Mouse (Mus musculus) midbrain, embryonic 13.5 days (tissue): ENCODE measurements around the gene Ccdc63. TPM values are rescaled to one million over a fixed set of nuclear protein-coding genes. Genes with fewer than 3 reads are reported as not detected.
A peak's percentile ranks its signal among the peaks of the same experiment; 100 is the strongest.

Experiments used
- ATAC-seq: fragments of 200-750 bp; cut with Nextera tagmentation; 2 replicates; pipeline ENCODE4 v1.8.0; 2017; ENCODE audit warnings: mild to moderate bottlenecking, moderate TSS enrichment, moderate library complexity
- H3K27ac ChIP-seq: fragments of 300-500 bp; sonication (generic); 2 replicates; pipeline ENCODE4 v1.5.1; 2015; ENCODE audit warnings: inconsistent platforms, mild to moderate bottlenecking, moderate library complexity
- H3K27me3 ChIP-seq: fragments of 300-500 bp; sonication (generic); 2 replicates; pipeline ENCODE4 v1.6.1; 2015; ENCODE audit warnings: mild to moderate bottlenecking, inconsistent platforms
- H3K36me3 ChIP-seq: fragments of 300-500 bp; sonication (generic); 2 replicates; pipeline ENCODE4 v1.6.1; 2015; ENCODE audit warnings: mild to moderate bottlenecking, inconsistent platforms
- H3K4me1 ChIP-seq: fragments of 300-500 bp; sonication (generic); replicated peaks from 2 replicates; pipeline ENCODE4 v1.6.1; 2015; ENCODE audit warnings: inconsistent platforms
- H3K4me2 ChIP-seq: fragments of 300-500 bp; sonication (generic); replicated peaks from 2 replicates; pipeline ENCODE4 v1.6.1; 2015; ENCODE audit warnings: moderate library complexity, mild to moderate bottlenecking, inconsistent platforms
- H3K4me3 ChIP-seq: fragments of 300-500 bp; sonication (generic); replicated peaks from 2 replicates; pipeline ENCODE4 v1.5.1; 2015; ENCODE audit warnings: mild to moderate bottlenecking, inconsistent platforms
- H3K9ac ChIP-seq: fragments of 300-500 bp; sonication (generic); replicated peaks from 2 replicates; pipeline ENCODE4 v1.6.1; 2015; ENCODE audit warnings: mild to moderate bottlenecking, inconsistent platforms
- H3K9me3 ChIP-seq: fragments of 300-500 bp; sonication (generic); 2 replicates; pipeline ENCODE4 v1.6.1; 2016; ENCODE audit warnings: mild to moderate bottlenecking, inconsistent platforms
- WGBS: fragments of 180-500 bp; shearing (Covaris S2); methylation state at CpG from one replicate; pipeline ENCODE4 v1.1.7; 2015; 5-methylcytosine and 5-hydroxymethylcytosine counted together
- polyA plus RNA-seq: library from polyadenylated mRNA; unstranded; fragments of >200 nt; fragmentation: Nextera tagmentation; extraction: Ambion mirVana; gene quantifications from 2 replicates; pipeline ENCODE4 v1.2.1, GENCODE M21; 2015

The Ccdc63 gene
- polyA plus RNA-seq, 1 experiment from 2014 or later, result not detected

DNA sequence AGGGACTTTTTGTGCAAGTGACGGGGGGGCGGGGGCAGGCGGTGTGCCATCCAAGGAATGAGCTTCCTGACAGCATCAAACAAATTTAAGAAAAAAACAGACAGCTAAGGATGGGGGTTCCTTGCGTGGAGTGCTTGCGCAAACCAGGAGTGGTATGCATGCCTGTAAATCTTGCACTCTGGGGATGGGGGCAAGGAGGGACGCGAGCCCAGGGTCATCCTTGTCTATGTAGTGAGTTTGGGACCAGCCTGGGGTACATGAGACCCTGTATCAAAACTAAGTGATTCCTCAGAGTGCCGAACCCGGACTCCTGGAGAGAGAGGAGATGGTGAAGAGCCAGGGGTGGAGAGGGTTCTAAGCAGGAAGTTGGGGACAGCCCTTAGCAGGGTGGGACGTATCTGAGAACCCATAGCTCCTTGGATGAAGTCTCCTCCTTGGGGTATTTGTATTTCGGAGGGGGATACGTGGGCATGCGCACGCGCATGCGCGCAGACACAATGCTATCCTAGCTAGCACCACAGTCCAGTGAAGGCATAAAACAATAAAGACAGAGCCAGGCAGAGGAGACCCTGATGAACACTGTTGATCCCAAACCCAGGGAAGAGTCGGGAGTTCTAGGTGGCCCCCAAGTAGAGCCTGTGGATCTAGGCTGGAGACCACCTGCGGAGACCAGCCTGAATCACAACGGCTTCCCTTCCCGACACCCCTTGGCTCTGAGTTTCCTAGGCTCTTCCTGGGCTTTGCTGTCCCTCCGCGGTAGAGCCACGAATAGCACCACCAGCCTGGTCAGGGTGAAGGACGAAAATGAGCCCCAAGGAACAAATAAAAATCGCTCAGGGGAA lies 29.3 kb downstream of the Ccdc63 start:
- H3K36me3 ChIP-seq, result no peaks in the 10 kb centered on the region
- H3K27ac ChIP-seq, result no peak overlapping the region
- H3K9me3 ChIP-seq, result no peaks in the 10 kb centered on the region
- no peak for ATAC-seq
- no peaks in the 10 kb centered on the region for H3K27me3 ChIP-seq
- H3K4me3 ChIP-seq, result 0 out of 2 replicates have a peak overlapping the region, but pooled peaks have one; percentile 1
- H3K4me2 ChIP-seq, result 0 out of 2 replicates have a peak overlapping the region, but pooled peaks have one; percentile 5
- H3K9ac ChIP-seq, result no peak overlapping the region
- WGBS, result 72% methylated on average over 26 of the region's 26 CpGs
- 0 out of 2 replicates have a peak, but pooled peaks cover 3% of the 10 kb centered on the region for H3K4me1 ChIP-seq

- ATAC-seq, result no peak
- H3K27me3 ChIP-seq, result no peaks in the 10 kb centered on the region
- H3K4me1 ChIP-seq, result 0 out of 2 replicates have a peak, but pooled peaks cover 3% of the 10 kb centered on the region
- H3K27ac ChIP-seq, result no peak overlapping the region
- no peak overlapping the region for H3K4me3 ChIP-seq
- WGBS, result 93% methylated on average over 13 of the region's 13 CpGs
- no peak overlapping the region for H3K4me2 ChIP-seq
- no peaks in the 10 kb centered on the region for H3K36me3 ChIP-seq
- no peaks in the 10 kb centered on the region for H3K9me3 ChIP-seq
- no peak overlapping the region for H3K9ac ChIP-seq
Measured at GRCm38 (mm10) chr5:122110625-122111024, 30.0 kb downstream of the Ccdc63 start.

DNA sequence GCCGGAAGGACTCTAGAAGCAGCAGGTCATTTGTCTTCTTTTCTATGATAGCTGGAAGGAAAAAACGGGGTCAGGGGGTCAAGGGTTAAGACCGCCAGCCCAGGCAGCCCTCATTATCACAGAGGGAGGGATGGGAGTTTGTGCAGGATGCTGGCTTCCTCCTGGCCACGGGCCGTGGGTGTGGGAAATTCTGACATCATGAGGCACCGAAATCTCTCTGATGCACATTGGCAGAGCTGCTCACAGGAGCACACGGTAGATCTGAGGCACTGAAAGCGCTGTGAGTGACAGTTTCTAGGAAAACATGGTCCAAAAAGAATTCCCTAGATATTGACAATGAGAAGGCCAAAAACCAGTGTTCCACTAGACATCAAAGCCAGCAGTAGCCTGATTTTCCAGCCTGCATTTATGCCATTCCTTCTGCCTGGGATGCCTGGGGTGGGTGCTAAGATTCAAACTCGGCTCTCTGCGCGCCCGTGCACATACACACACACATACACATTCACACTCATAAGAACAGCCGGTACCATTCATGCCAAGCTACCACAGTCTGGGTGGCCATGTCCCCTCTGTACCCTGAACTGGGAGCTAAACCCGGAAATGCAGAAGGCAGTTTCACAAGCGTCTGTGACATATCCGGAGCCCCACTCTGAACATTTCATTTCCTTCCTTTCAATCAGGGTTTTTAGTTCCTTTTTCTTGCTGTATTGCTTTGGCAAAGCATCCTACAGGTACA lies 31.1 kb downstream of the Ccdc63 start:
- H3K27ac ChIP-seq, result no peak overlapping the region
- H3K36me3 ChIP-seq, result no peaks in the 10 kb centered on the region
- no peaks in the 10 kb centered on the region for H3K9me3 ChIP-seq
- 0 out of 2 replicates have a peak, but pooled peaks cover 3% of the 10 kb centered on the region for H3K4me1 ChIP-seq
- H3K27me3 ChIP-seq, result no peaks in the 10 kb centered on the region
- WGBS, result 61% methylated on average over 16 of the region's 16 CpGs
- ATAC-seq, result no peak
- H3K4me2 ChIP-seq, result no peak overlapping the region
- no peak overlapping the region for H3K9ac ChIP-seq
- no peak overlapping the region for H3K4me3 ChIP-seq

DNA sequence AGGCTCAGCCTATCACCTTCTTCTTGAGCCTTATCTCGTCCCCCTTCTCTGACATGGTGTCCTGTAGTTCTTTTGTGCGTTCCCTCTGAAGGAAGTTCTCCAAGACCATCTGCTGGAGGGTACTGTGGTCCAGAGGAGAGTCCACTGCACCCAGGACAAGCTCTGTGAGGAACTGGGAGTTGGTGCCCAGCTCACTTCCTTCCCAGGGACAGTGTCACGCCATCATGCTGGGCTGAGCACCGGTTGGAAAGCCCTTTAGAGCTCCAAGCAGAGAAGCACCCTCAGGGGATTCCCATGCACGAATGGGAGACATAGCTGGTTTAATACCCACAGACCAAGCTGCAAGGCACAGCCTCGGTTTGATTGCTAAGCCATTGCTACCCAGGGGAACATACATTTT lies 32.5 kb downstream of the Ccdc63 start:
- peaks cover 5% of the 10 kb centered on the region; the same call in 1 of the 2 replicates for H3K4me1 ChIP-seq
- 77% methylated on average over 6 of the region's 6 CpGs for WGBS

DNA sequence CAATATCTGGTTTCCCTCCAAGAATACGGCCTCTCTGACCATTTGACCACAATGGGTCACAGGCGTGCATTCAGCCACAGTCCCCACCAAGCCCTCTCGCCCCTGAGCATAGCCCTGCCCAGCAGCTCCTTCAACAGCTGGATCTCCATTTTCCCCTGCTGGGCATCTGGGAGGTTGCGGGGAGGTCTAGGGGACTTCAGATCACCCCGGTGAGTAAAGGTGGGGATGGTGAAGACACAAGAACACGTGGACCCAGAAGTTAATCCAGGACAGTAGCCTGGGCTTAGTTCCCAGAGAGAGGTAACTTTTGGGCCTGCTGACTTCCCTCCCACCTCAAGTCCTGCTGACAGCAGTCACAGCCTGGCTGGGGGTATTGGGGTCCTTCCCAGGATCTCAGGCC lies 34.4 kb downstream of the Ccdc63 start:
- no peak overlapping the region for H3K27ac ChIP-seq
- WGBS, result 76% methylated on average over 6 of the region's 6 CpGs
- peaks cover 11% of the 10 kb centered on the region; the same call in 1 of the 2 replicates for H3K27me3 ChIP-seq
- H3K4me1 ChIP-seq, result peaks cover 11% of the 10 kb centered on the region; the same call in 1 of the 2 replicates
- no peak overlapping the region for H3K4me2 ChIP-seq
- H3K4me3 ChIP-seq, result no peak overlapping the region
- no peak overlapping the region for H3K9ac ChIP-seq
- no peaks in the 10 kb centered on the region for H3K36me3 ChIP-seq
- H3K9me3 ChIP-seq, result no peaks in the 10 kb centered on the region
- no peak for ATAC-seq

More for the DNA sequence above, 32.5 kb downstream of the Ccdc63 start:
- Histone ChIP-seq H3K9ac (no peak overlapping the region), H3K4me3 (no peak overlapping the region), H3K36me3 (no peaks in the 10 kb centered on the region), H3K27me3 (no peaks in the 10 kb centered on the region), H3K4me2 (no peak overlapping the region), H3K9me3 (no peaks in the 10 kb centered on the region), H3K27ac (no peak overlapping the region)
- no peak for ATAC-seq

GRCm38 (mm10) chr5:122104981-122105380 lies 35.6 kb downstream of the Ccdc63 start:
- Histone ChIP-seq H3K36me3 (no peaks in the 10 kb centered on the region), H3K4me2 (no peak overlapping the region), H3K27ac (no peak overlapping the region), H3K9ac (no peak overlapping the region), H3K4me3 (no peak overlapping the region), H3K4me1 (peaks cover 11% of the 10 kb centered on the region; the same call in 1 of the 2 replicates), H3K27me3 (peaks cover 16% of the 10 kb centered on the region), H3K9me3 (no peaks in the 10 kb centered on the region)
- 92% methylated on average over 9 of the region's 9 CpGs for WGBS
- ATAC-seq, result no peak

GRCm38 (mm10) chr5:122104201-122104600 lies 36.4 kb downstream of the Ccdc63 start:
- Histone ChIP-seq H3K4me1 (peaks cover 11% of the 10 kb centered on the region; the same call in 1 of the 2 replicates), H3K4me2 (no peak overlapping the region), H3K27me3 (peaks cover 16% of the 10 kb centered on the region), H3K9me3 (no peaks in the 10 kb centered on the region), H3K36me3 (no peaks in the 10 kb centered on the region), H3K9ac (no peak overlapping the region), H3K4me3 (no peak overlapping the region), H3K27ac (no peak overlapping the region)
- 38% methylated on average over 2 of the region's 2 CpGs for WGBS
- ATAC-seq, result no peak

DNA sequence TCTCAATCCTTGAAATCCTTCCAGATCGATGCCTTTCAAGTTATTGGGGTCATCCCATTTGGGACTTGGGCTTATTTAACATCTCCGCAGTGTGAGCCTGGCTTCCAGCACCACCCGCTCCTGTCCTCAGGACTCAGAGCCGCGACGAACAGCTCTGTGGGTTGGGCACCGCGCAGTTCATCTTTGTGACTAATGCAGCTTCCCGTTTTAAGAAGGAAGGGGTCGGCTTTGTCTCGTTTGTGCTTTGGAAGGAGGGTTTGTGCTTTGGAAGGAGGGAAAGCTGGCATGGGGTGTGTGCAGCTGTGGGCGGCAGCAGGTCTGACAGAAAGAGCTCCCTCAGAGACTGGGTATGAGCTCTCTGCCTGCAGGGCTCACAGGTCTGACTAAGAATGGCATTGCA lies 37.5 kb downstream of the Ccdc63 start:
- WGBS, result 46% methylated on average over 12 of the region's 12 CpGs

GRCm38 (mm10) chr5:122102476-122103050 lies 38.1 kb downstream of the Ccdc63 start:
- Histone ChIP-seq H3K9me3 (no peaks in the 10 kb centered on the region), H3K27ac (peak overlapping the region; percentile 41; the same call in 1 of the 2 replicates), H3K4me1 (peaks cover 8% of the 10 kb centered on the region; the same call in 1 of the 2 replicates), H3K27me3 (peaks cover 16% of the 10 kb centered on the region), H3K4me2 (peak overlapping the region; percentile 23; the same call in 1 of the 2 replicates), H3K36me3 (no peaks in the 10 kb centered on the region), H3K4me3 (no peak overlapping the region), H3K9ac (no peak overlapping the region)
- 56% methylated on average over 7 of the region's 7 CpGs for WGBS
- ATAC-seq, result no peak

More for the DNA sequence above, 37.5 kb downstream of the Ccdc63 start:
- Histone ChIP-seq H3K9ac (no peak overlapping the region; the same call in 1 of the 2 replicates), H3K9me3 (no peaks in the 10 kb centered on the region), H3K36me3 (no peaks in the 10 kb centered on the region), H3K27me3 (peaks cover 16% of the 10 kb centered on the region), H3K4me3 (no peak overlapping the region), H3K4me1 (peaks cover 8% of the 10 kb centered on the region; the same call in 1 of the 2 replicates), H3K27ac (0 out of 2 replicates have a peak overlapping the region, but pooled peaks have one; percentile 41), H3K4me2 (peak overlapping the region; percentile 23; the same call in 1 of the 2 replicates)
- ATAC-seq, result no peak

DNA sequence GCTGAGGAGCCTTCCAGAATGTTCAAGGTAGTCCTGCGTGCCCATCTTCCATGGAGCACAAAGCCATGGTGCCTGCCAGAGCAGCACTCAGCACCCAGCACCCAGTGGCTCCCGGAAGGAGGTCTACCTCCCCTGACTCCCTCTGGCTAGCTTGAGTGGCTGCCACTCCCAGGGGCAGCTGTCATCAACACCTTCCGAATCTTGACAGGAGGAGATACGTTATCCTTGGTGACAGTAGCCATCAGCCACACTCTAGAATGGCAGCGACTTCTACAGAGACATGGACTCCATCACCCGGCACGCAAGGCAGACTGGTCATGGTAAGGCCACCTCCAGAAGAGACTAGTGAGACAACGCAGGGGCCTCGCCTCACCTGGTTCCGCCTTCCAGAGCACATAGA lies 46.2 kb downstream of the Ccdc63 start:
- no peak overlapping the region for H3K4me2 ChIP-seq
- no peak overlapping the region for H3K9ac ChIP-seq
- 94% methylated on average over 10 of the region's 10 CpGs for WGBS
- H3K4me3 ChIP-seq, result no peak overlapping the region
- H3K36me3 ChIP-seq, result no peaks in the 10 kb centered on the region
- H3K9me3 ChIP-seq, result no peaks in the 10 kb centered on the region
- H3K4me1 ChIP-seq, result no peaks in the 10 kb centered on the region
- H3K27ac ChIP-seq, result no peak overlapping the region
- ATAC-seq, result no peak
- no peaks in the 10 kb centered on the region for H3K27me3 ChIP-seq

DNA sequence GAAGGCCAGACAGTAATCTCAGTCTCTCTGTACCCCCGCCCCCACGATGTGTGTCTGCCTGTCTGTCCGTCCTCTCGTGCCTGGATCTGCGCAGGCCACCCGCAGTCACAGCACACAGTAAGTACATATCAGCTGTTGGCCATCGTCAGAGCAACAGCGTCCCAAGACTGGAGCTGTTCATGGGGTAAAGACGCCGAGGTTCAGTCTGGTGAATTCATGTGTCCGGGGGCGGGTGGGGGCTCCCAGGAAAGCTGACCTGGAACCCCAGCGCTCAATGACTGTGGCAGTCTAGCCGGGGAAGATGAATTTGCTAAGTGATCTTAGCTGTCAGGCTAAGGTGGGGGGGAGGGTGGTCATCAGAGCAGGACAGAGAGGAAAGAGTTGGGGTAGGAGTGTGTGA lies 46.9 kb downstream of the Ccdc63 start:
- Histone ChIP-seq H3K36me3 (no peaks in the 10 kb centered on the region), H3K4me3 (no peak overlapping the region), H3K27ac (no peak overlapping the region), H3K9ac (no peak overlapping the region), H3K4me2 (no peak overlapping the region), H3K4me1 (no peaks in the 10 kb centered on the region), H3K9me3 (no peaks in the 10 kb centered on the region), H3K27me3 (no peaks in the 10 kb centered on the region)
- ATAC-seq, result no peak
- WGBS, result 89% methylated on average over 14 of the region's 14 CpGs
